Mouse (Mus musculus) right cerebral cortex, adult 2 months (tissue): ENCODE measurements at regions not wholly inside any gene's neighbourhood (a gene's known extent, or its start where the extent isn't known, plus 50 kb on each side); places are given as distances from the start of the nearest gene placed in this dataset.
"Not testable (repeated sequence)": the region's sequence is repeated elsewhere in the genome, so short reads cannot be mapped to it uniquely, and the experiment has no call there.

Source experiments
- DNase-seq, 2 experiments: peaks; one replicate each; pipeline ENCODE4 v3.0.0; 2021 to 2022; ENCODE audit warnings: low spot score in 2 of 2

GRCm38 (mm10) chr9:14058592-14059227 is 216.2 kb upstream of the Sesn3 start:
- no peak for DNase-seq

- no peak for DNase-seq
Observed at GRCm38 (mm10) chr9:14059228-14059779, 215.6 kb upstream of the Sesn3 start.

GRCm38 (mm10) chr9:14060257-14060656 is 214.6 kb upstream of the Sesn3 start:
- DNase-seq, result no peak

GRCm38 (mm10) chr9:14061389-14061788 is 213.5 kb upstream of the Sesn3 start:
- no peak for DNase-seq

- no peak for DNase-seq
Observed at GRCm38 (mm10) chr9:14061840-14062239, 213.0 kb upstream of the Sesn3 start.

- DNase-seq, result no peak
Observed at GRCm38 (mm10) chr9:14062706-14063105, 212.2 kb upstream of the Sesn3 start.

- DNase-seq, result not testable (repeated sequence)
Observed at GRCm38 (mm10) chr9:14066741-14067140, 208.1 kb upstream of the Sesn3 start.

- DNase-seq, result no peak
Observed at GRCm38 (mm10) chr9:14069076-14069475, 205.8 kb upstream of the Sesn3 start.

GRCm38 (mm10) chr9:14069770-14070169 is 205.1 kb upstream of the Sesn3 start:
- DNase-seq, result peak in 1 of 2 experiments; percentile 16

- no peak for DNase-seq
Observed at GRCm38 (mm10) chr9:14071728-14072127, 203.1 kb upstream of the Sesn3 start.

- DNase-seq, result no peak
Observed at GRCm38 (mm10) chr9:14072950-14073349, 201.9 kb upstream of the Sesn3 start.

- no peak for DNase-seq
Observed at GRCm38 (mm10) chr9:14074273-14074672, 200.6 kb upstream of the Sesn3 start.

GRCm38 (mm10) chr9:14074866-14075265 is 200.0 kb upstream of the Sesn3 start:
- not testable (repeated sequence) for DNase-seq

- DNase-seq, result peak; percentile 18 to 34
Observed at GRCm38 (mm10) chr9:14075452-14075851, 199.4 kb upstream of the Sesn3 start.

GRCm38 (mm10) chr9:14075868-14076267 is 199.0 kb upstream of the Sesn3 start:
- DNase-seq, result no peak

GRCm38 (mm10) chr9:14076728-14077127 is 198.1 kb upstream of the Sesn3 start:
- no peak for DNase-seq

- no peak for DNase-seq
Observed at GRCm38 (mm10) chr9:14081138-14081537, 193.7 kb upstream of the Sesn3 start.

GRCm38 (mm10) chr9:14086201-14086600 is 188.7 kb upstream of the Sesn3 start:
- no peak for DNase-seq

GRCm38 (mm10) chr9:14086611-14087010 is 188.3 kb upstream of the Sesn3 start:
- no peak for DNase-seq

- DNase-seq, result no peak
Observed at GRCm38 (mm10) chr9:14087874-14088273, 187.0 kb upstream of the Sesn3 start.

- peak in 1 of 2 experiments; percentile 53 for DNase-seq
Observed at GRCm38 (mm10) chr9:14089791-14090256, 185.0 kb upstream of the Sesn3 start.

- no peak for DNase-seq
Observed at GRCm38 (mm10) chr9:14090454-14090853, 184.4 kb upstream of the Sesn3 start.

GRCm38 (mm10) chr9:14091099-14091930 is 183.6 kb upstream of the Sesn3 start:
- DNase-seq, result no peak
